Mouse (Mus musculus) stomach, embryonic 14.5 days (tissue): Measurements from ENCODE around the gene Il1r2. TPM values are rescaled to one million over a fixed set of nuclear protein-coding genes. Genes with fewer than 3 reads are reported as not detected.

Source experiments
- ATAC-seq: fragments of 200-750 bp; cut with Nextera tagmentation; 2 replicates; pipeline ENCODE4 v1.8.0; 2017; ENCODE audit warnings: low read depth, moderate TSS enrichment; ENCODE audit not compliant: insufficient number of reproducible peaks, insufficient read depth, low FRiP score
- H3K27ac ChIP-seq: fragments of 300-500 bp; sonication (generic); 2 replicates; pipeline ENCODE4 v1.5.1; 2014; ENCODE audit warnings: mild to moderate bottlenecking, low read length, moderate library complexity, mixed read lengths
- H3K27me3 ChIP-seq: fragments of 300-500 bp; sonication (generic); 2 replicates; pipeline ENCODE4 v1.6.1; 2014; ENCODE audit warnings: low read length, control low read depth, mixed read lengths; ENCODE audit not compliant: control insufficient read depth, insufficient read depth
- H3K36me3 ChIP-seq: fragments of 300-500 bp; sonication (generic); 2 replicates; pipeline ENCODE4 v1.6.1; 2014; ENCODE audit warnings: mild to moderate bottlenecking, control low read depth, low read length, moderate library complexity, mixed read lengths; ENCODE audit not compliant: control insufficient read depth, insufficient read depth
- H3K4me1 ChIP-seq: fragments of 300-500 bp; sonication (generic); 2 replicates; pipeline ENCODE4 v1.6.1; 2014; ENCODE audit warnings: low read length, control low read depth, mixed read lengths; ENCODE audit not compliant: control insufficient read depth, insufficient read depth
- H3K4me2 ChIP-seq: fragments of 300-500 bp; sonication (generic); replicated peaks from 2 replicates; pipeline ENCODE4 v1.6.1; 2014; ENCODE audit warnings: low read depth, low read length, control low read depth
- H3K4me3 ChIP-seq: fragments of 300-500 bp; sonication (generic); 2 replicates; pipeline ENCODE4 v1.5.1; 2014; ENCODE audit warnings: low read depth, low read length, control low read depth
- H3K9ac ChIP-seq: fragments of 300-500 bp; sonication (generic); replicated peaks from 2 replicates; pipeline ENCODE4 v1.6.1; 2014; ENCODE audit warnings: low read depth, mild to moderate bottlenecking, control low read depth, low read length, moderate library complexity, mixed read lengths
- H3K9me3 ChIP-seq: fragments of 300-500 bp; sonication (generic); 2 replicates; pipeline ENCODE4 v1.6.1; 2016; ENCODE audit warnings: low read depth, low read length, control low read depth; ENCODE audit not compliant: control insufficient read depth
- WGBS: fragments of 180-500 bp; shearing (Covaris S2); extraction: QIAGEN DNeasy Blood & Tissue Kit; methylation state at CpG from one replicate; pipeline ENCODE4 v1.1.7; 2014; 5-methylcytosine and 5-hydroxymethylcytosine counted together
- polyA plus RNA-seq: library from polyadenylated mRNA; unstranded; fragments of >200 nt; fragmentation: Nextera tagmentation; extraction: Ambion mirVana; gene quantifications from 2 replicates; pipeline ENCODE4 v1.2.1, GENCODE M21; 2014

Il1r2 gene
- polyA plus RNA-seq, 1 experiment from 2014 or later: 0.41 TPM

DNA sequence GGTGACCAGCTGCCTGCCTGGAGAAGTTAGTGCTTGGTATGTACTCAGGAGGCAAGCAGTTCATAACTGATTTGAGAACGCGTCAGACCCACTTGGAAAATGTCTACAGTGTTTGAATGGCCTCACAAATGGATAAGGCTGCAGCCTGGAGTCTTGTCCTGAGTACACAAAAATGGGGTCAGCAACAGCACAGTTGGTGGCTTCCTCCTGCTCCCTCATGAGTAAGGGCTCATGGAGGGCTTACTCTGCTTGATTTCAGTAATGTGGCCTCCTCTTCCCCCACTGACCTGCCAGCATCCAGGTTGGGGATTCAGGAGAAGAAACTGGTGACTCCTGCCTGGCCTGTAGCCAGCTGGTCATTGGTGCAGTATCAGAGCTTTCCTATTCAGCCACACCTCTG, 42.3 kb upstream of the Il1r2 start:
- H3K27ac ChIP-seq: no peak overlapping the region
- 64% methylated on average over 2 of the region's 2 CpGs for WGBS
- peaks cover 7% of the 10 kb centered on the region; the same call in 1 of the 2 replicates for H3K36me3 ChIP-seq
- H3K4me1 ChIP-seq: no peaks in the 10 kb centered on the region
- H3K4me2 ChIP-seq: no peak overlapping the region
- no peaks in the 10 kb centered on the region for H3K9me3 ChIP-seq
- ATAC-seq: no peak
- H3K9ac ChIP-seq: no peak overlapping the region
- H3K27me3 ChIP-seq: no peaks in the 10 kb centered on the region
- H3K4me3 ChIP-seq: no peak overlapping the region

DNA sequence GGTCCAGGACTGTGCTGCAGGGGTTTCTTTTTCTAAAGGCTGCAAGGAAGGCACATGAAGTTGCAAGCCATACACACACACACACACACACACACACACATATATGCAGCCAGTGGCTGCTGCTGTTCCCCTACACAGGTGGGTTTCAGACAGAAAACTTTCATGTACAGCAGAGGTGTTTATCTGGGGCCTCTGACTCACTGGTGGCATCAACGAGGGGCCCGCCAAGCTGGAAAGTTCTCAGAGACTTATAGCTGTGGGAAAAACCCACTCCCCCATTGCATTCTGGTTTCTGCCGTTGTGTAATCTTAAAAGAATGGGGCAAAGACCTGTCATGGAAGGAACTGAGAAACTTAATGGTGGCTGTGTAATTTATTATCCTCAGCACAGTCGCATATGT, 40.6 kb upstream of the Il1r2 start:
- H3K27me3 ChIP-seq: no peaks in the 10 kb centered on the region
- no peaks in the 10 kb centered on the region for H3K36me3 ChIP-seq
- 59% methylated on average over 4 of the region's 4 CpGs for WGBS
- no peak overlapping the region for H3K9ac ChIP-seq
- H3K4me3 ChIP-seq: no peak overlapping the region
- H3K27ac ChIP-seq: no peak overlapping the region
- no peak overlapping the region for H3K4me2 ChIP-seq
- no peaks in the 10 kb centered on the region for H3K4me1 ChIP-seq
- H3K9me3 ChIP-seq: no peaks in the 10 kb centered on the region
- no peak for ATAC-seq

- 79% methylated on average over 12 of the region's 12 CpGs for WGBS
- H3K4me1 ChIP-seq: no peaks in the 10 kb centered on the region
- no peak overlapping the region for H3K27ac ChIP-seq
- no peak overlapping the region for H3K4me3 ChIP-seq
- ATAC-seq: no peak
- H3K4me2 ChIP-seq: no peak overlapping the region
- no peak overlapping the region for H3K9ac ChIP-seq
- H3K27me3 ChIP-seq: no peaks in the 10 kb centered on the region
- no peaks in the 10 kb centered on the region for H3K36me3 ChIP-seq
- no peaks in the 10 kb centered on the region for H3K9me3 ChIP-seq
Measured at GRCm38 (mm10) chr1:40033743-40034420, 40.0 kb upstream of the Il1r2 start.

DNA sequence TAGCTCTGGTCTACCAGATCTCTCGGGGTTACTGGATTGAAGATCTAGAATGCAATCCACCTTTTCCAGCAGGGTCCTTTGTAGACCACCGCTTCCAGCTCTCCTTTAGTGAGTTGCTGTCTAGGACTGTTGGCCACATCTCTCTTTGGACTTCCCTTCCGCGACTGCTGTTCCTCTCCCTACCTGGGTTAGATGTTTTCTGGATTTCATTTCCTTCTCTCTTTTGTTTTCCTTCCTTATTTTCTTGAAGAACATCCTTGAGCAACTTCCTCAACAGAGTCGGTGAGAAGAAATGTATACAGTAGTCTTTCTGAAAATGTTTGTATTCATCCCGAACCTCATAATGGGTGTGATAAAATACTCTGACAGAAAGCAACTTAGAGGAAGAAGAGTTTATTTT, 36.0 kb upstream of the Il1r2 start:
- H3K9me3 ChIP-seq: no peaks in the 10 kb centered on the region
- no peak for ATAC-seq
- WGBS: 90% methylated on average over 6 of the region's 6 CpGs

GRCm38 (mm10) chr1:40045686-40046085, 28.2 kb upstream of the Il1r2 start:
- H3K36me3 ChIP-seq: no peaks in the 10 kb centered on the region
- H3K4me2 ChIP-seq: no peak overlapping the region
- H3K27me3 ChIP-seq: no peaks in the 10 kb centered on the region
- no peak overlapping the region for H3K4me3 ChIP-seq
- 65% methylated on average over 6 of the region's 6 CpGs for WGBS
- no peaks in the 10 kb centered on the region for H3K9me3 ChIP-seq
- ATAC-seq: no peak
- H3K27ac ChIP-seq: no peak overlapping the region
- H3K4me1 ChIP-seq: no peaks in the 10 kb centered on the region
- H3K9ac ChIP-seq: no peak overlapping the region

More for the DNA sequence above, 36.0 kb upstream of the Il1r2 start:
- no peak overlapping the region for H3K27ac ChIP-seq
- no peaks in the 10 kb centered on the region for H3K27me3 ChIP-seq
- H3K4me3 ChIP-seq: no peak overlapping the region
- H3K4me1 ChIP-seq: no peaks in the 10 kb centered on the region
- no peak overlapping the region for H3K9ac ChIP-seq
- H3K4me2 ChIP-seq: no peak overlapping the region
- no peaks in the 10 kb centered on the region for H3K36me3 ChIP-seq

DNA sequence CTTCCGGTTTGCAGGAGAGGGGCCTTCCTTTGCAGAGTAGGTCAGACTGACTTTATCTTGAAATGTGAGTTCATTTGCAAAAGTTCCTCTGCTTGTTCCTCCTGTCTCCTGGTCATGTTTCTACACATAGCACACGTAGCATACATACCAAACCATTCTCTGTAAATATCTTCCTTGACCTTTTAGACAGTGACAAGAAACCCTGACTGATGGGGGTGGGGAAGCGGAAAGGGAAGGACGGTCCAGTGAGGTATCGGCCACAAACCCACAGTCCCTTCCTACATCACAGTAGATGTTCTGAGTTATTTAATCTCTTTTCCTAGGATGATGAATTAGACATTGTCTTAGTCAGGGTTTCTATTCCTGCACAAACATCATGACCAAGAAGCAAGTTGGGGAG, 27.3 kb upstream of the Il1r2 start:
- H3K27ac ChIP-seq: no peak overlapping the region
- H3K4me1 ChIP-seq: no peaks in the 10 kb centered on the region
- H3K9me3 ChIP-seq: no peaks in the 10 kb centered on the region
- H3K9ac ChIP-seq: no peak overlapping the region
- WGBS: 76% methylated on average over 5 of the region's 5 CpGs
- no peaks in the 10 kb centered on the region for H3K36me3 ChIP-seq
- ATAC-seq: no peak
- H3K4me3 ChIP-seq: no peak overlapping the region
- no peak overlapping the region for H3K4me2 ChIP-seq
- no peaks in the 10 kb centered on the region for H3K27me3 ChIP-seq

GRCm38 (mm10) chr1:40051157-40051556, 22.7 kb upstream of the Il1r2 start:
- H3K4me2 ChIP-seq: no peak overlapping the region
- 89% methylated on average over 6 of the region's 6 CpGs for WGBS
- H3K9me3 ChIP-seq: no peaks in the 10 kb centered on the region
- no peak overlapping the region for H3K9ac ChIP-seq
- H3K27ac ChIP-seq: no peak overlapping the region
- H3K4me3 ChIP-seq: no peak overlapping the region
- no peaks in the 10 kb centered on the region for H3K4me1 ChIP-seq
- no peaks in the 10 kb centered on the region for H3K36me3 ChIP-seq
- no peaks in the 10 kb centered on the region for H3K27me3 ChIP-seq
- ATAC-seq: no peak

DNA sequence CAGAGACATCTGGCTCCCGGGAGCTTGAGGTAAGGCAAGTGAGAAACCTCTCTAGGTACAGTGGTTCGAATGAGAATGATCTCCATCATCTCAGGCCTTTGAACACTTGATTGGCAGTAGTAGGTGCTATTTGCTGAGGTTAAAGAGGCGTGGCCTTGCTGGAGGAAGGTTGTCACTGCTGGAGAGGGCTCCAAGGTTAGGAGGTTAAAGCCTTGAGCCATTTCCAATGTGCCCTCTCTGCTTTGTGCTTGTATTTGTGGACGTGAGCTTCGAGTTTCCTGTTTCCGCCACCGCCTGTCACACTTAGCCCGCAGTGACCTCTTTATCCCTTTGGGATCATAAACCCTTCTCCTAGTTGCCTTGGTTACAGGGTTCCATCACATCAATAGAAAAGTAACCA, 21.7 kb upstream of the Il1r2 start:
- no peak overlapping the region for H3K4me3 ChIP-seq
- no peak overlapping the region for H3K9ac ChIP-seq
- no peak overlapping the region for H3K4me2 ChIP-seq
- no peaks in the 10 kb centered on the region for H3K36me3 ChIP-seq
- H3K9me3 ChIP-seq: no peaks in the 10 kb centered on the region
- H3K27me3 ChIP-seq: no peaks in the 10 kb centered on the region
- H3K4me1 ChIP-seq: no peaks in the 10 kb centered on the region
- 57% methylated on average over 8 of the region's 8 CpGs for WGBS
- no peak for ATAC-seq
- no peak overlapping the region for H3K27ac ChIP-seq

DNA sequence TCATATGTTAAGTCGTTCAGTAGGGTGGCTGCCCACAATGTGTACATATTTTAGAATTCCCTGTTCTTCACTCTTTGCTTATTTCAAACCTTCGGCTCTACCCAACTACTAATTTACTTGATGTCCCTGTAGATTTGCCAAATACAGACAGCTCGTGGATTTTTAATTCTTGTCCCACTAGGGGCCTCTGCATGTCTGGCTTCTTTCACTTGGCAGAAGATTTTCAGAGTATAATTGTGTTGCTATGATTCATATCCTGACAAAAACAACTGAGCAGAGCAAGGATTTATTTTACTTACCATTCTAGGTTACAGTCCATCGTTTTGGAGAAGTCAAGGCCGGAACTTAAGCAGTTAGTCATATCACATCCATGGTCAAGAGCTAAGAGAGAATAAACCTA, 20.8 kb upstream of the Il1r2 start:
- Histone ChIP-seq H3K9ac (no peak overlapping the region), H3K4me3 (no peak overlapping the region), H3K4me1 (no peaks in the 10 kb centered on the region), H3K27me3 (no peaks in the 10 kb centered on the region), H3K4me2 (no peak overlapping the region), H3K9me3 (no peaks in the 10 kb centered on the region), H3K36me3 (no peaks in the 10 kb centered on the region), H3K27ac (no peak overlapping the region)
- no peak for ATAC-seq
- WGBS: 72% methylated on average over 5 of the region's 5 CpGs
